Mouse (Mus musculus) CD4-positive naive resting alpha-beta T cell, adult 76 days (primary cell): ENCODE data around the gene Mucl2. TPM values are rescaled to one million over a fixed set of nuclear protein-coding genes. Genes with fewer than 3 reads are reported as not detected.

Experiments used
- total RNA-seq: library from RNA; stranded (reverse); gene quantifications from one replicate; pipeline ENCODE4 v1.2.4, GENCODE M21; 2023

Gene Mucl2
- not detected for total RNA-seq

GRCm38 (mm10) chr15:103899212-103899611 is at the start of gene Mucl2:
Gene Mucl2 (minus strand): TSS chr15:103899312.

Other genes with a start within 250 kb of the Mucl2 start
- gene Mucl1, start 143.8 kb downstream of the Mucl2 start, total RNA-seq = not detected